Mouse (Mus musculus) liver, adult 2 months (tissue): ENCODE measurements around the gene Vps72.

Experiments used
- CTCF ChIP-seq: fragments of 200-500 bp; IDR thresholded peaks from 2 replicates; pipeline ENCODE4 v1.5.1; 2011; ENCODE audit warnings: low read depth, low read length, control low read depth
- POLR2A ChIP-seq: fragments of 200-500 bp; IDR thresholded peaks from 2 replicates; pipeline ENCODE4 v1.6.1; 2011; ENCODE audit warnings: low read length, control low read depth; ENCODE audit not compliant: insufficient read depth; ENCODE audit errors: extremely low read depth

DNA sequence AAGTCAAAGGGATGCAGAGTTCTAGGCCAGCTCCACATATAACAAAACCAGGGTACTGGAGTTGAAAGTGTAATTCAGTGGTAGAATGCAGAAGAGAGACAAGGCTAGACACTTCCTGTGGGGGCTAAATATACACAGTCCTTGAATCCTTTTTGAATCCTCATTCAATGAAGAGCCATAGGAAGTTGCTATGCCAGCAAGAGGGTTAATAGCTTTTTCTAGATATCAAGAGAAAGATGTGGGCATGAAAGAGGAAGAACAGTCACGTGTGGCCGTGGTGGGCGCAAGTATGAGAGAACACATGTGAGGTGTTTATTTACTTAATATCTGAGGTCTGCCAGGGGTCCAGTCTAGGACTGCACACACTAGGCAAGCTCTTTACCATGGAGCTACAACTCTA, 25.5 kb downstream of the Vps72 start:
- TF ChIP-seq CTCF (no peak), POLR2A (no peak)
